Mouse (Mus musculus) liver, embryonic 12.5 days (tissue): ENCODE measurements around the gene Lgi2. TPM values are rescaled to one million over a fixed set of nuclear protein-coding genes. Genes with fewer than 3 reads are reported as not detected.

ENCODE experiments used
- ATAC-seq: fragments of 200-750 bp; cut with Nextera tagmentation; 2 replicates; pipeline ENCODE4 v1.8.0; 2017; ENCODE audit warnings: moderate number of reproducible peaks, mild to moderate bottlenecking, moderate library complexity
- H3K27ac ChIP-seq: fragments of 300-500 bp; sonication (generic); 2 replicates; pipeline ENCODE4 v1.5.1; 2016; ENCODE audit warnings: mild to moderate bottlenecking
- H3K27me3 ChIP-seq: fragments of 300-500 bp; sonication (generic); replicated peaks from 2 replicates; pipeline ENCODE4 v1.6.1; 2016; ENCODE audit warnings: mild to moderate bottlenecking, moderate library complexity
- H3K36me3 ChIP-seq: fragments of 300-500 bp; sonication (generic); 2 replicates; pipeline ENCODE4 v1.6.1; 2016; ENCODE audit warnings: mild to moderate bottlenecking, moderate library complexity
- H3K4me1 ChIP-seq: fragments of 300-500 bp; sonication (generic); 2 replicates; pipeline ENCODE4 v1.6.1; 2016
- H3K4me2 ChIP-seq: fragments of 300-500 bp; sonication (generic); 2 replicates; pipeline ENCODE4 v1.6.1; 2016; ENCODE audit warnings: mild to moderate bottlenecking, moderate library complexity
- H3K4me3 ChIP-seq: fragments of 300-500 bp; sonication (generic); 2 replicates; pipeline ENCODE4 v1.5.1; 2016; ENCODE audit warnings: mild to moderate bottlenecking, moderate library complexity
- H3K9ac ChIP-seq: fragments of 300-500 bp; sonication (generic); 2 replicates; pipeline ENCODE4 v1.6.1; 2016; ENCODE audit warnings: mild to moderate bottlenecking, moderate library complexity
- H3K9me3 ChIP-seq: fragments of 300-500 bp; sonication (generic); replicated peaks from 2 replicates; pipeline ENCODE4 v1.6.1; 2016; ENCODE audit warnings: mild to moderate bottlenecking, moderate library complexity
- WGBS: fragments of 180-500 bp; shearing (Covaris S2); methylation state at CpG from one replicate; pipeline ENCODE4 v1.1.7; 2016; ENCODE audit not compliant: insufficient replicate concordance; 5-methylcytosine and 5-hydroxymethylcytosine counted together
- polyA plus RNA-seq: library from polyadenylated mRNA; unstranded; fragments of >200 nt; fragmentation: Nextera tagmentation; extraction: Ambion mirVana; gene quantifications from 2 replicates; pipeline ENCODE4 v1.2.1, GENCODE M21; 2016

Gene Lgi2
- polyA plus RNA-seq, 1 experiment from 2014 or later: 0.50 TPM

DNA sequence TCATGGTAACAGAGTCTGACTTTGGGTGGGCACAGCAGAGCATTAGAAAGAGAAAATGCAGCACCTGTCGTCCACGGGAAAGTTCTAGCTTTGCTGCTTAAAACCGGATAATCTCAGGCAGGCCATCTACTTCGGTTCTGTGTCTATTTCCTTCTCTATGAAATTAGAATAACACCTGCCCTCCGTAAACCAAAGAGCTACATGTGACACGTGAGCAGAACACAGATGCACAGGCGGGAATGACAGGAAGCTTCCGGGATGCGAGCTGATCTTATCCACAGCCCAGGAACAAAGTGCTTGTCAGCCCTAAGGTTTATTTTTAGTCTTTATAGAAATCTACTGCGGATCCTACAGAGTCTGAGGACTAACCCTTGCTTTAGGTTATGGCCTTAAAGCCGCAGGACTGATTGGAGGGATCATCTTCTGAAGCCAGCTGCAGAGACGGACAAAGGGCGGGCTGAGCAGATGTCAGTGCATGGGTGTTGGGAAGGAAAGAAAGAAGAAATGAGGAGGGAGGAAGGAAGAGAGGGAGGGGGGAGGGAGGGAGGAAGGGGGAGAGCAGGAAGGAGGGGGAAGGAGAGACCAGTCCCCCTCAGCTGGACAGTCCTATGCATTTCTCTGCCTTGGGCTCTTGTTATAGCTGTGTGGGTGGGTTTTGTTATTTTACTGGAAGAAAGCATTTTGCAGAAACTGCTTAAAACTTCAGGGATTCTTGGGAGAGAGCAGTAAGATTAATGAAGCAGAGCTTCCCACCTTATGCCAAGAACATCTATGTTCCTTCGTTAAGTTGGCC lies 31.3 kb downstream of the Lgi2 start:
- H3K4me2 ChIP-seq: no peak overlapping the region
- H3K27ac ChIP-seq: no peak overlapping the region
- 52% methylated on average over 14 of the region's 14 CpGs for WGBS

DNA sequence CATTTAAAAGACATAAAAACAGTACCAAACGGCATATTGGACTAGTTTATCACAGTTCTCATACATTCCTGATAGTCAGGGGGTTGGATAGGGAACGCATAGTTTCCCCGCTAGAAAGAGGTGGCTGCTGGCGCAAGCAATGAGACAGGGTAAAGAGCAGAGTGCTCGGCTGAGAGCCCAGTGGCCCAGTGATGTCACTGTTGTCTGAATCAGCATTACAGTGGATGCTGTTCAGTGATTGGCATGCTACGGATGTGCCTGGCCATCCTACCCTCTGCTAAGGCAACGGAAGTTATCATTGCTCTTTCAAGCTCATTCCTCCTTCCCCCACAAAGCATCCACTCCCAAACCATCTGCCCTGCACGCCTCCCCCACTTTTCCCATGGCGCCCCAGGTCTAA lies 32.6 kb downstream of the Lgi2 start:
- 71% methylated on average over 9 of the region's 9 CpGs for WGBS
- H3K4me3 ChIP-seq: no peak overlapping the region

More for the DNA sequence above, 31.3 kb downstream of the Lgi2 start:
- no peak for ATAC-seq
- Histone ChIP-seq H3K9me3 (no peaks in the 10 kb centered on the region), H3K36me3 (no peaks in the 10 kb centered on the region), H3K4me3 (no peak overlapping the region), H3K9ac (no peak overlapping the region), H3K27me3 (0 out of 2 replicates have a peak, but pooled peaks cover 4% of the 10 kb centered on the region), H3K4me1 (no peaks in the 10 kb centered on the region)

DNA sequence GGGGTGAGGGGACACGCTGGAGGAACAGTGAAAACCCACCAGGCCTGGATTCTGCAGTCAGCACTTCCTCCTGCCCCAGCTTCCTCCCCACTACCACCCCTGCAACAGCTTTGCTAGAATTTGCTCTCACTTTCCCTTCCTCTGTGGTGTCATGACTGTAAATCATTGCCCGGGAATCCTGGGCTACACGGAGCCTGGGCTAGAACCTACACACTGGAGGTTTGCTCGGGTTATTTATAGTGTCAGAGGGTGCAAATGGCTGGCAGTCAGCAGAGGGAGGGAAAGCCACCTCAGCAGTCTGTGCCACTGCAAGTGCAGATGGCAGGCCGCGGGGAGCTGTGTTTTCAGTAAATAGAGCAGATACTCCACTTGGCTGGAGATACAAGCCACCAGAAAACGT lies 37.7 kb downstream of the Lgi2 start:
- Histone ChIP-seq H3K36me3 (no peaks in the 10 kb centered on the region), H3K4me2 (no peak overlapping the region), H3K9ac (no peak overlapping the region), H3K4me1 (no peaks in the 10 kb centered on the region), H3K27me3 (0 out of 2 replicates have a peak, but pooled peaks cover 4% of the 10 kb centered on the region), H3K27ac (no peak overlapping the region), H3K4me3 (no peak overlapping the region), H3K9me3 (no peaks in the 10 kb centered on the region)
- no peak for ATAC-seq
- 27% methylated on average over 7 of the region's 7 CpGs for WGBS

More for the DNA sequence above, 32.6 kb downstream of the Lgi2 start:
- Histone ChIP-seq H3K9me3 (no peaks in the 10 kb centered on the region), H3K36me3 (no peaks in the 10 kb centered on the region), H3K4me1 (no peaks in the 10 kb centered on the region), H3K9ac (no peak overlapping the region), H3K4me2 (no peak overlapping the region), H3K27me3 (0 out of 2 replicates have a peak, but pooled peaks cover 4% of the 10 kb centered on the region), H3K27ac (no peak overlapping the region)
- ATAC-seq: no peak

DNA sequence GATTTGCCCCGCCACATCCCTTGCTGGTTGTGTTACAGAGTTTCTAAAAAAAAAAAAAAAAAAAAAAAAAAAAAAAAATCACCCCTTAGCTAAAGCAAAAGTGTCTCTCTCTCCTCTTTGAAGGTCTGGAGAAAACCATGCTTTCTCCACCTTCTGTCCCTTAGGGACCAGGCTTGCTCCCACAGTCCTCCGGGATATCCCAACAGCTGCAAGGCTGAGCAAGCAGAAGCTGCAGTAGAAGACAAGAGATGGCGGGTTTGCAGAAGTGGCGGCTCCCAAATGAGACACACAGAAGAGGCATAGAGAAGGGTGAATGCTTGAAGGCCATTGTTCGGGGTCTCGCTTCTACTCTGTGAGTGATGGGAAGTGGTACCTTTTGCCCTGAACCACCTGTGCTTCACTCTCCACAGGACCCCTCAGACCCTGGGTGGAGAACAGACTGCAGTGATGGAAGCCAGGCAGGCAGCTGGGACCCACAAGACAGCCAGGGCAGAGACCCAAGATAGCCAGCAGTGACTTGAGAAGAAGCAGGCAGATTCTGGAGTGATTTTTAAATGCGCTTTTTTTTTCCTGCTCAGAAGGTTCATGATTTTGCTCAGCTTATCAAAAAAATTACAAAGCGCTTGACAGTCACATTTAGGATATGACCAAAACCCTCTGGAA lies 39.8 kb downstream of the Lgi2 start:
- WGBS: 73% methylated on average over 8 of the region's 8 CpGs
- ATAC-seq: no peak
- no peaks in the 10 kb centered on the region for H3K27me3 ChIP-seq
- H3K36me3 ChIP-seq: no peaks in the 10 kb centered on the region
- H3K4me2 ChIP-seq: no peak overlapping the region
- H3K4me3 ChIP-seq: no peak overlapping the region
- H3K9ac ChIP-seq: no peak overlapping the region
- H3K9me3 ChIP-seq: no peaks in the 10 kb centered on the region
- no peaks in the 10 kb centered on the region for H3K4me1 ChIP-seq
- H3K27ac ChIP-seq: no peak overlapping the region

DNA sequence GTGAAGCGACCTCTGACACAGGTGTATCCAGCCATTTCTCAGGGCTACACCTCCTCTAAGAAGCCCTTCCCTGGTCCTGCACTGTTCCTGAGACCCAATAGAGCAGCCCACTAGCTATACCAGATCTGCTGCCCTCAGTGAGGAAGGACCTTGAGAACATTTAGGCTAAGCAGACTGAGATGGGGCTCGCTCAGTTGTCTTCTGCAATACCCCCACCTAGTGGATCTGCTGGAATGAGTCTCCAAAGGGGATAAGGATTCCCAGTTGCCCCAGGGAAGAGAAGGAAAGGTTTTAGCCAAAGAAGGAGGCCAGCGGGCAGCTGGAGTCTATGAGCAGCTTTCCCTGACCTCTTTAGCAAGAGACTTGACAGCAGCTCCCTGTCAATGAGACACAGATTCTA lies 42.1 kb downstream of the Lgi2 start:
- no peak for ATAC-seq

DNA sequence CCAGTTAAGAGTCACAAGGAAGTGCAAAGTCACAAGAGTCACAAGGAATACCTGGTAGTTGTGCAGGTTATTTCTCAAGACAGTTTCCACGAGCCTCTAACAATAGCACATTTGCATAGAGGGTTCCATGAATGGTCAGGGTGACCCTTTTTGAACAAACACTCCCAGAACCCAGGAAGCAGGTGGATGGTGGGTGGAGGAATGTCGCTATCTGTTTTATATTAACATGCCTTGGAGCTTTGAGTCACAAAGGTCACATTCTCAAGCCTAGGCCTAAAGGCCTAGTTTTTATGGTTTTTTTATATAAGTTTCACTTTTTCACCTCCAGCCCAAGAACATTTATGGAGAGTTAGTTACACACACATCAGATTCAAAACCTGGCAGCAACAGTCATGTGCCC lies 46.3 kb downstream of the Lgi2 start:
- 0 out of 2 replicates have a peak, but pooled peaks cover 9% of the 10 kb centered on the region for H3K9me3 ChIP-seq
- no peaks in the 10 kb centered on the region; the same call in 1 of the 2 replicates for H3K4me1 ChIP-seq
- 61% methylated on average over 2 of the region's 2 CpGs for WGBS
- no peak overlapping the region for H3K9ac ChIP-seq
- H3K27me3 ChIP-seq: peaks cover 9% of the 10 kb centered on the region
- no peak overlapping the region for H3K27ac ChIP-seq
- H3K4me2 ChIP-seq: no peak overlapping the region
- no peak overlapping the region for H3K4me3 ChIP-seq
- no peak for ATAC-seq
- no peaks in the 10 kb centered on the region for H3K36me3 ChIP-seq

More for the DNA sequence above, 42.1 kb downstream of the Lgi2 start:
- Histone ChIP-seq H3K9me3 (0 out of 2 replicates have a peak, but pooled peaks cover 9% of the 10 kb centered on the region), H3K36me3 (no peaks in the 10 kb centered on the region), H3K4me1 (no peaks in the 10 kb centered on the region), H3K9ac (no peak overlapping the region), H3K4me3 (no peak overlapping the region), H3K27ac (no peak overlapping the region), H3K27me3 (no peaks in the 10 kb centered on the region), H3K4me2 (no peak overlapping the region)
- WGBS: 37% methylated on average over 3 of the region's 3 CpGs

DNA sequence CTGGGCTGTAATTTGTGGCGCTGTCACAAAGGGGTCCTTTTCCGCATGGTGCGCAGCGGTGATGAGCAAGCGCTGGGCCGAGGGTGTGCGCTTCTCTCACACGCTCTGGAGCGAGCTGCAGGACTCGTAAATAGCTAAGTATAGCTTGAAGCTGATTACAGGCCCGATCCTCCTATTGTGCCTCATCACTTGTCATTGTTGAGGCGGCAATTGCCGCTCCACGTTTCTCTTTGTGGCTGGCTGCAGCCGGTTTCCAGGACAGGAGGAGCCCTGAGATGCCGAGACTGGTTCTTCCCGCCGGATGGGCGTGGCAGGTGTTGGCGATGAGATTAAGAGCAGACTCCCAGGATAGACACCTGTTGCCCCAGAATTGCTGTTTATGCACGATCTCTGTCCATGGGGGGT lies 50.2 kb downstream of the Lgi2 start:
- Histone ChIP-seq H3K4me3 (no peak overlapping the region), H3K9ac (no peak overlapping the region), H3K4me1 (no peaks in the 10 kb centered on the region; the same call in 1 of the 2 replicates), H3K9me3 (0 out of 2 replicates have a peak, but pooled peaks cover 9% of the 10 kb centered on the region), H3K27me3 (peaks cover 9% of the 10 kb centered on the region), H3K27ac (no peak overlapping the region), H3K36me3 (no peaks in the 10 kb centered on the region), H3K4me2 (peak overlapping the region; percentile 38)
- ATAC-seq: no peak
- whole genome bisulfite sequencing: 22% methylated on average over 21 of the region's 21 CpGs

DNA sequence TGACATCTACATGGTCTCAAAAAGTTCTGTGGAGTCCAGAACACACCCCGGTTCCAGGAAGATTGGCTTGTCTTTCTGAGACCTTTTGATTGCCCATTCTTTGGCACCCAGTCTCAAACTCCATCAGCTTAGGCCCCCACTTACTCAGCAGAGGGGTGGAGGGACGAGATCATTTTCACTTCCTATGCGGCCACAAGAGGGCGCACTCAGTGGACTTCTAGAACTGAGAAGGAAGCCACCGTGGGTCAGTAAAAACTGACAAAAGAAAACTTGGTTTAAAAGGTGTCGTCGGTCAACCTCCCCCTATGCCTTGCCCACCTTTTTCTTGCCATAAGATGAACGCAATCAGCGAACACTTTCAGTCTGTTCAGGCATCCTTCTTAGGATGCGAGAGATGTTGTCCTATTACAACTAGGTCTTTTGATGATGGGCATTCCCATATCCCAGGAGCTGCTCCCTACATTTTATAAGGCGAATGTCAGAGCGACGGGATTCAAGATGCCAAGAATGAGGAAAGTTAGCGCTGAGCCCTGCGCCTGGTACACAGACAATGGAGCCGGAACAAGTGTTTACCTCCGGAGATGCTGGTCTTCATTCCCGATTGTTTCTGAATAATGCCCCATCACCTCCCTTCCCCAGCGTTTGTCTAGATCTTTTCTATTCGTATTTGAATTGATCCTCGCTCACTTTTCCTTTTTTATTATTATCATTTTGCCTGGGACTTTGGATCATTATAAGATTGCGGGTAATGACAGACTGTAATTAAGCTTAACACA lies 50.8 kb downstream of the Lgi2 start:
- H3K27ac ChIP-seq: no peak overlapping the region
- H3K27me3 ChIP-seq: peaks cover 9% of the 10 kb centered on the region
- no peaks in the 10 kb centered on the region for H3K36me3 ChIP-seq
- H3K4me1 ChIP-seq: no peaks in the 10 kb centered on the region; the same call in 1 of the 2 replicates
- H3K9ac ChIP-seq: no peak overlapping the region
- H3K4me3 ChIP-seq: no peak overlapping the region
- 0 out of 2 replicates have a peak, but pooled peaks cover 7% of the 10 kb centered on the region for H3K9me3 ChIP-seq
- ATAC-seq: no peak
- WGBS: 31% methylated on average over 22 of the region's 22 CpGs
- H3K4me2 ChIP-seq: peak overlapping the region; percentile 20; the same call in 1 of the 2 replicates

DNA sequence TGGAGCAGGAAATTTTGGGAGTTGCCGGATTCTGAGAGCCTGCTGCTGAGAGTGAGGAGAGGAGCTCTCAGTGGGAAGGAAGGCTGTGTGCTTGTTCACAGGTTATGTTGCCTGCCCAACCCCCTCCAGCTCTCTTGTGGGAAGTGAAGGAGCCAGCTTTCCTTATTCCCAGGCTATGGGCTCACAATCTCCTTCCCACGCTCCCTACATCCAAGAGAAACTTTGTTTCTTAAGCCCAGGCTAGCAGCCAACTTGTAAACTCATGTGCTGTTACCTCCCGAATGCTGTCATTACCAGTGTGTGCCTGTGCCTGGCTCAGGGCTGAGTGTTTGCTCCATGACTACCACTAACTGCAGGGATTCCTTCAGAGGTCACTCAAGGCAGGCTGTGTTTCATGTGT lies 55.2 kb downstream of the Lgi2 start:
- no peak overlapping the region for H3K4me2 ChIP-seq
- peaks cover 2% of the 10 kb centered on the region for H3K27me3 ChIP-seq
- 51% methylated on average over 3 of the region's 3 CpGs for WGBS
- no peaks in the 10 kb centered on the region for H3K9me3 ChIP-seq
- H3K9ac ChIP-seq: no peak overlapping the region
- ATAC-seq: no peak
- H3K27ac ChIP-seq: no peak overlapping the region
- no peaks in the 10 kb centered on the region for H3K36me3 ChIP-seq
- H3K4me3 ChIP-seq: no peak overlapping the region
- no peaks in the 10 kb centered on the region; the same call in 1 of the 2 replicates for H3K4me1 ChIP-seq

DNA sequence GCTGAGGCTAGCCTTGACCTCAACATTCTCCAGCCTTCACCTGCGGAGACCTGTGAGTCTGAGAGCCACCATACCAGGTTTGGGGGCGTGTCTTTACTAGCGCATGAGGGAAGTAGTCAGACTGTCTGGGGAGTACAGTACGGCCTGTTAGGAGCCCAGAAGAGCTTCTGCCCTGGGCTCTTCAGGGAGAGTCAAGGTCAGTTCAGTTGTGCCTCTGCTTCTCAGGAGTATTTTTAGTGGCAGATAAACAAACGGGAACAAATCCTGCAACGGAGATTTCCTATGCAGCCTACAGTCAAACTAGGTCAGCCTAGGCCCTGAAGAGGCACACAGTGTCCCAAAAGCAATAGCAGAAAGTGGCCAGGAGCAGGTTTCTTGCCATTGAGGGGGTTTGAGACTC lies 56.8 kb downstream of the Lgi2 start:
- Histone ChIP-seq H3K27ac (no peak overlapping the region), H3K4me3 (no peak overlapping the region), H3K27me3 (no peaks in the 10 kb centered on the region), H3K9me3 (no peaks in the 10 kb centered on the region), H3K36me3 (no peaks in the 10 kb centered on the region), H3K4me2 (no peak overlapping the region), H3K9ac (no peak overlapping the region), H3K4me1 (no peaks in the 10 kb centered on the region)
- ATAC-seq: no peak
- 71% methylated on average over 6 of the region's 6 CpGs for WGBS

DNA sequence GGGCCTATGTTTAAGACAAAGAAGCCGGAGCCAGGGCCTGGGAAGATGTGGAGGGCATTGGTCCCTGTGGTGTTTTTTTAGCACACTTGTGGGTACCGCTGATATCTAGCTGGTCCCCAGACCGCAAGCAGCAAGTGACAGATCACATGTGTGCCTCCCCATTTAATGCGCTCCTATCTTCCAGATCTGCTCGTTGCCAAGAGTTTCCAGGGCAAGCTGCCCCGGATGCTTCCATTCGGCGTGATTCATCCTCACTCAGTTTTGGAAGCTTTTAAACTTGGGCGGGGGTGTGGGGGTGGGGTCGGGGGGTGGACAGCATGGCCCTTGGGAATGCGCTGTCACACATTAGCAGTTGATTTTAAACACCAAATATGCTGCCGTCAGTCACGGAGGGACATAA lies 61.6 kb downstream of the Lgi2 start:
- Histone ChIP-seq H3K27me3 (no peaks in the 10 kb centered on the region), H3K4me3 (no peak overlapping the region), H3K9ac (no peak overlapping the region), H3K4me2 (no peak overlapping the region), H3K36me3 (no peaks in the 10 kb centered on the region), H3K9me3 (no peaks in the 10 kb centered on the region), H3K27ac (no peak overlapping the region), H3K4me1 (no peaks in the 10 kb centered on the region)
- WGBS: 85% methylated on average over 13 of the region's 13 CpGs
- ATAC-seq: no peak

DNA sequence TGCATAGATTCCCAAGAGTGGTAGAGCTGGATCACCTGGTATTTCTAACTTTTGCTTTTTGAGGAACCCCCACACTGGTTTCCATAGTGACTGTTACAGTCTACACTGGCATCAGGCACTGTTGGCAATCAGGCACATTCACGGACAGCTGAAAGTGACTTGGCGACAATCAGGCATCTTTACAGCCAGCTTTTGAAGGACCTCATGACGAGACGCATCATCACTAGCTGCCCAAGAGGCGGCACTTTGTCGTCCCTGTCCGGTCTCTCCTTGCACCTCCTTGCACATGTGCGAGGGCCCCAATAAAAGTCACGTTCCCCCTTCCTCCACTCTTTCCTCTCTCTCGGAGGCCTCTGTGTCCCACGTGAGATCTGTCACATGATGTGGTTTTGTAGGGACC lies 62.1 kb downstream of the Lgi2 start:
- 78% methylated on average over 11 of the region's 11 CpGs for WGBS
- Histone ChIP-seq H3K9ac (no peak overlapping the region), H3K4me3 (no peak overlapping the region), H3K4me1 (no peaks in the 10 kb centered on the region), H3K9me3 (no peaks in the 10 kb centered on the region), H3K27me3 (no peaks in the 10 kb centered on the region), H3K4me2 (no peak overlapping the region), H3K36me3 (no peaks in the 10 kb centered on the region), H3K27ac (no peak overlapping the region)
- no peak for ATAC-seq
